Mouse (Mus musculus) kidney, adult 8-10 months (tissue): ENCODE measurements around the gene Vangl1.
"Not testable (repeated sequence)": the region's sequence is repeated elsewhere in the genome, so short reads cannot be mapped to it uniquely, and the experiment has no call there.

Source experiments
- DNase-seq, 2 experiments: peaks; one replicate each; pipeline ENCODE4 v3.0.0; 2022

The Vangl1 gene

GRCm38 (mm10) chr3:102203781-102204721 is at the start of gene Vangl1:
Gene Vangl1, minus strand, starts transcription at chr3:102204693.
- peak; percentile 75 to 82 for DNase-seq

GRCm38 (mm10) chr3:102253554-102253953 is 49.1 kb upstream of the Vangl1 start:
- DNase-seq, result no peak

GRCm38 (mm10) chr3:102252927-102253326 is 48.4 kb upstream of the Vangl1 start:
- no peak for DNase-seq

- DNase-seq, result no peak
Measured at GRCm38 (mm10) chr3:102250873-102251272, 46.4 kb upstream of the Vangl1 start.

- peak; percentile 20 to 68 for DNase-seq
Measured at GRCm38 (mm10) chr3:102249401-102249991, 45.0 kb upstream of the Vangl1 start.

- no peak for DNase-seq
Measured at GRCm38 (mm10) chr3:102244601-102245000, 40.1 kb upstream of the Vangl1 start.

- peak; percentile 5 to 12 for DNase-seq
Measured at GRCm38 (mm10) chr3:102242854-102243253, 38.4 kb upstream of the Vangl1 start.

- no peak for DNase-seq
Measured at GRCm38 (mm10) chr3:102231418-102232134, 27.1 kb upstream of the Vangl1 start.

- DNase-seq, result no peak
Measured at GRCm38 (mm10) chr3:102222756-102223155, 18.3 kb upstream of the Vangl1 start.

- DNase-seq, result no peak
Measured at GRCm38 (mm10) chr3:102218301-102218700, 13.8 kb upstream of the Vangl1 start.

- DNase-seq, result no peak
Measured at GRCm38 (mm10) chr3:102214736-102215135, 10.2 kb upstream of the Vangl1 start.

GRCm38 (mm10) chr3:102214299-102214698 is 9.8 kb upstream of the Vangl1 start:
- no peak for DNase-seq

GRCm38 (mm10) chr3:102212896-102213295 is 8.4 kb upstream of the Vangl1 start:
- DNase-seq, result no peak

GRCm38 (mm10) chr3:102212336-102212735 is 7.8 kb upstream of the Vangl1 start:
- no peak for DNase-seq

GRCm38 (mm10) chr3:102211340-102211739 is 6.8 kb upstream of the Vangl1 start:
- DNase-seq, result no peak

- peak in 1 of 2 experiments; percentile 29 for DNase-seq
Measured at GRCm38 (mm10) chr3:102210775-102211174, 6.3 kb upstream of the Vangl1 start.

- DNase-seq, result no peak
Measured at GRCm38 (mm10) chr3:102208861-102209260, 4.4 kb upstream of the Vangl1 start.

- no peak for DNase-seq
Measured at GRCm38 (mm10) chr3:102205458-102205830, 951 bp upstream of the Vangl1 start.

- not testable (repeated sequence) for DNase-seq
Measured at GRCm38 (mm10) chr3:102204734-102205457, 403 bp upstream of the Vangl1 start.

GRCm38 (mm10) chr3:102203131-102203530 is 1.4 kb downstream of the Vangl1 start:
- DNase-seq, result no peak

- peak in 1 of 2 experiments; percentile 12 for DNase-seq
Measured at GRCm38 (mm10) chr3:102199991-102200390, 4.5 kb downstream of the Vangl1 start.

- peak; percentile 66 to 70 for DNase-seq
Measured at GRCm38 (mm10) chr3:102199226-102199625, 5.3 kb downstream of the Vangl1 start.

GRCm38 (mm10) chr3:102198446-102198845 is 6.0 kb downstream of the Vangl1 start:
- DNase-seq, result no peak
